Mouse (Mus musculus) embryonic facial prominence, embryonic 14.5 days (tissue): ENCODE measurements around the gene Olfr1444. TPM values are rescaled to one million over a fixed set of nuclear protein-coding genes. Genes with fewer than 3 reads are reported as not detected.

ENCODE experiments used
- ATAC-seq: fragments of 200-750 bp; cut with Nextera tagmentation; 2 replicates; pipeline ENCODE4 v1.8.0; 2017; ENCODE audit warnings: low read depth, moderate number of reproducible peaks, moderate TSS enrichment
- DNase-seq: peaks from one replicate; pipeline ENCODE4 v3.0.0-alpha.2; 2015; ENCODE audit warnings: low spot score
- H3K27ac ChIP-seq: fragments of 300-500 bp; sonication (generic); replicated peaks from 2 replicates; pipeline ENCODE4 v1.5.1; 2014; ENCODE audit warnings: low read depth, mild to moderate bottlenecking, low read length, moderate library complexity
- H3K27me3 ChIP-seq: fragments of 300-500 bp; sonication (generic); replicated peaks from 2 replicates; pipeline ENCODE4 v1.6.1; 2014; ENCODE audit warnings: low read length; ENCODE audit not compliant: control insufficient read depth, insufficient read depth
- H3K36me3 ChIP-seq: fragments of 300-500 bp; sonication (generic); 2 replicates; pipeline ENCODE4 v1.6.1; 2014; ENCODE audit warnings: low read length, mixed read lengths; ENCODE audit not compliant: control insufficient read depth, insufficient read depth
- H3K4me1 ChIP-seq: fragments of 300-500 bp; sonication (generic); 2 replicates; pipeline ENCODE4 v1.6.1; 2014; ENCODE audit warnings: antibody characterized with exemption, low read length; ENCODE audit not compliant: control insufficient read depth, insufficient read depth
- H3K4me2 ChIP-seq: fragments of 300-500 bp; sonication (generic); 2 replicates; pipeline ENCODE4 v1.6.1; 2014; ENCODE audit warnings: low read depth, mild to moderate bottlenecking, low read length, moderate library complexity, mixed read lengths
- H3K4me3 ChIP-seq: fragments of 300-500 bp; sonication (generic); 2 replicates; pipeline ENCODE4 v1.5.1; 2014; ENCODE audit warnings: low read depth, mild to moderate bottlenecking, low read length
- H3K9ac ChIP-seq: fragments of 300-500 bp; sonication (generic); 2 replicates; pipeline ENCODE4 v1.6.1; 2014; ENCODE audit warnings: low read depth, mild to moderate bottlenecking, low read length, moderate library complexity, mixed read lengths
- H3K9me3 ChIP-seq: fragments of 300-500 bp; sonication (generic); 2 replicates; pipeline ENCODE4 v1.6.1; 2016; ENCODE audit warnings: low read length; ENCODE audit not compliant: control insufficient read depth
- WGBS: fragments of 180-500 bp; shearing (Covaris S2); extraction: QIAGEN DNeasy Blood & Tissue Kit; methylation state at CpG from one replicate; pipeline ENCODE4 v1.1.7; 2014; 5-methylcytosine and 5-hydroxymethylcytosine counted together
- polyA plus RNA-seq: library from polyadenylated mRNA; unstranded; fragments of >200 nt; fragmentation: Nextera tagmentation; extraction: Ambion mirVana; gene quantifications from 2 replicates; pipeline ENCODE4 v1.2.1, GENCODE M21; 2014

Olfr1444 gene
- polyA plus RNA-seq, result not detected in 2 replicates

DNA sequence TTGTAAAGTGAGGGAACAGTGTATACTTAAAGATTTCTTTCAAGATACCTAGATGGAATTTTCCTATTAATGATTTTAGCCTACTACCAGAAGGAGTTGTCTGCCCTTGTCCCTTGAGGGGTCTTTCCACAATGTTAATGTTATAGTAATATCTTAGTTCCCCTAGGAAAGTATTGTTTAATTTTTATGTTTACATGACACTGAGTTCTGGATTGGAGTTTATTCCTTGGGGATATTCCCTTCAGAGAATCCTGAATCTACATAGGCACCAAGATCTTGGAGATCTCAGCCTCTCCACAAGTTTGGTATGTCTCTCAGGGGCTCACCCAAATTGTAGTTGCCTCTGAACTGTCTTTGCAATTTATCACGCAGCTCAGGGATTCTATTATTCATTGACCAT, at the start of gene Olfr1444:
Olfr1444 (plus strand) TSS at position 301 of the 400 bp plus-strand sequence.
- no peaks in the 10 kb centered on the region for H3K36me3 ChIP-seq
- no peaks in the 10 kb centered on the region for H3K9me3 ChIP-seq
- no peaks in the 10 kb centered on the region for H3K27me3 ChIP-seq
- H3K4me3 ChIP-seq, result no peak within 1 kb of the TSS
- H3K27ac ChIP-seq, result no peak within 1 kb of the TSS
- no peak for ATAC-seq
- no peak for DNase-seq
- 49% methylated on average over 1 of the region's 1 CpGs for WGBS
- no peak within 1 kb of the TSS for H3K9ac ChIP-seq
- no peaks in the 10 kb centered on the region for H3K4me1 ChIP-seq
- H3K4me2 ChIP-seq, result no peak within 1 kb of the TSS

DNA sequence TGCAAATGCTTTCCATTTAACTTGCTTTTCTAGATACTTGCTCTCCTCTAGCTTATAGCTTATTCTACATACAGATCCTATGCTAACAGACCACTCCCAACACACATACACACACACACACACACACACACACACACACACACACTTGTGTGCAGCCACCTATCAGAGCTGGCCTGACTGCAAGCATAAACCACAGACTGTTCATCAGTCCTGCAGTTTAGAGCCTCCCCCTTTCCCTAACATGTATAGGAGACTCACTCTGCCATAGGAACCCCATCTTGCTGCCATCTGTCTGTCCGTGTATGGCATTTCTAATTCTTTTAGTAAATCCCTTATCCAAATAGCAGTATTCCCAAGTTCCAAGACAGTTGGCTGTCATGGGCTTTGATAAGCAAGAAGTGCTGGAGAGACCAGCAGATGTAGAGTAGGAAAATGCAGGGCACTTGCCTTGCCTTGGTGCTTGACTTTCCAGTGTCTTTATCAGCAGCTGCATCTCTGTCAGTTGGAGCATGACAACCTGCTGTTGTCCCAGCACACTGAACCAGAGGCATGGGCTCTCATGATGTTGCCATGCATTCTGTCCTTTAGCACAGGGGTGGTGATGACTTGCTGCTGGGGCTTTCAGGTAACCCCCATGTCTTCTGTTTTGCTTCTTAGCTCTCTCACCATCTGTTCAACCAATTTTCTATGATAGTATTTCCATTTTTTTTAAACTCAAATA, 44.3 kb upstream of the Olfr1444 start:
- H3K36me3 ChIP-seq, result no peaks in the 10 kb centered on the region
- DNase-seq, result no peak
- no peak overlapping the region for H3K4me2 ChIP-seq
- H3K27ac ChIP-seq, result no peak overlapping the region
- H3K4me1 ChIP-seq, result no peaks in the 10 kb centered on the region
- H3K9ac ChIP-seq, result no peak overlapping the region
- WGBS, result 40% methylated on average over 1 of the region's 1 CpGs
- H3K27me3 ChIP-seq, result no peaks in the 10 kb centered on the region
- ATAC-seq, result no peak
- H3K4me3 ChIP-seq, result no peak overlapping the region
- H3K9me3 ChIP-seq, result no peaks in the 10 kb centered on the region

DNA sequence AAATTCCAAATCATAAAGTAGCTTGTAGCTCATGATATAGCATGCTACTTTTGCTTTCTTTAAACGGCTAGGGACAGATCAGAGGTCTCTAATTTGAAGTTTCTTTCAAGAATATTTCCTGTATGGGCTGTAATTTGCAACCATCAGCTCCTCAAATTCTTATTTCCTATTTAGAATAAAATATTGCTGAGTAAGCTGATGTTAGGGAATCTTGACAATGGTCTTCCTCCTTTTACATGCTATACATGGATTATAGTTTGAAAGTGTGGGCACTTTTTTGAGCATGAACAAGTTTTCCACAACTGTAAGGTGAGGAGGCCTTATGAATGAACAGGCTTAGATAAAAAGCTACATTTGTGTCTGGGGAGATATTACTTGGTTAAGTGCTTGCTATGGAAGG, 43.2 kb upstream of the Olfr1444 start:
- ATAC-seq (no peak), DNase-seq (no peak)
- no peaks in the 10 kb centered on the region for H3K4me1 ChIP-seq
- no peaks in the 10 kb centered on the region for H3K36me3 ChIP-seq
- H3K4me3 ChIP-seq, result no peak overlapping the region
- no peak overlapping the region for H3K4me2 ChIP-seq
- WGBS, result 79% methylated on average over 1 of the region's 1 CpGs
- no peaks in the 10 kb centered on the region for H3K9me3 ChIP-seq
- H3K27ac ChIP-seq, result no peak overlapping the region
- no peak overlapping the region for H3K9ac ChIP-seq
- no peaks in the 10 kb centered on the region for H3K27me3 ChIP-seq

DNA sequence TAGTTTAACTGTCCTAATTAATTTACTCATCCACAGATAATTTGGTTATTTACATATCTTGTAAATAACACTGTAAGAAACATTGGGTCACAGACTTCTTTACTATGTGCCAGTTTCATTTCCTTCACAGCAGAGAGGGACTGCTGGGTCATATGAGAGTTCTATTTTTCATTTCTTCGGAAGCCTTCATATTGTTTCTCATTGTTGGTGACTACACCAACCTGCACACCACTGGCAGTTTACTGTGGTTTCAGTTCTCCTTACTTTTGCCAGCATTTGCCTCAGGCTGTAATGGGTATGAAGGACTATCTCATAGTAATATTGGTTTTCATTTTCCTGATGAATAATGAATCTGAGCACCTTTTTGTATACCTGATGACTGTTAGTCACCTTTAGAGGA, 38.6 kb upstream of the Olfr1444 start:
- WGBS, result 93% methylated on average over 1 of the region's 1 CpGs
- Histone ChIP-seq H3K27ac (no peak overlapping the region), H3K36me3 (no peaks in the 10 kb centered on the region), H3K9me3 (no peaks in the 10 kb centered on the region), H3K4me1 (no peaks in the 10 kb centered on the region), H3K4me3 (no peak overlapping the region), H3K4me2 (no peak overlapping the region), H3K9ac (no peak overlapping the region), H3K27me3 (no peaks in the 10 kb centered on the region)
- ATAC-seq, result no peak
- no peak for DNase-seq

DNA sequence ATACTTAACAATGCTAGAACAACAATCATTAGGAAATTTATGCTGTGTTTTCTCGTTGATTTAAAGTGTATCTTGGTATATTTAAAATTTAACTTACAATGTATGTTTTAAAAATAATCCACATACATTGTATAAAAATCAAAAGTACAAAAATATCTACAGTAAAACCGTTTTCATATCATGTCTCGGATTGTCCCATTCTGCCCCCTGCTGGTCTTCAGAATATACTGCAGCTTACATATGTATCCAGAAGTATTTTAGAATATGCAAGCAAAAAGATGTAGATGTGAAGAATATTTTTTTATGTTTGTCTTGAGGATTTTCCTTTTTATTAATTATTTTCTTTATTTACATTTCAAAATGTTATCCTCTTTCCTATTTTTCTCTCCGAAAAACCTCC, 36.7 kb upstream of the Olfr1444 start:
- Histone ChIP-seq H3K4me1 (no peaks in the 10 kb centered on the region), H3K9ac (no peak overlapping the region), H3K27ac (no peak overlapping the region), H3K4me2 (no peak overlapping the region), H3K4me3 (no peak overlapping the region), H3K36me3 (no peaks in the 10 kb centered on the region), H3K9me3 (no peaks in the 10 kb centered on the region), H3K27me3 (no peaks in the 10 kb centered on the region)
- peak; percentile 47 for DNase-seq
- no peak for ATAC-seq
- WGBS, result 28% methylated on average over 4 of the region's 4 CpGs

DNA sequence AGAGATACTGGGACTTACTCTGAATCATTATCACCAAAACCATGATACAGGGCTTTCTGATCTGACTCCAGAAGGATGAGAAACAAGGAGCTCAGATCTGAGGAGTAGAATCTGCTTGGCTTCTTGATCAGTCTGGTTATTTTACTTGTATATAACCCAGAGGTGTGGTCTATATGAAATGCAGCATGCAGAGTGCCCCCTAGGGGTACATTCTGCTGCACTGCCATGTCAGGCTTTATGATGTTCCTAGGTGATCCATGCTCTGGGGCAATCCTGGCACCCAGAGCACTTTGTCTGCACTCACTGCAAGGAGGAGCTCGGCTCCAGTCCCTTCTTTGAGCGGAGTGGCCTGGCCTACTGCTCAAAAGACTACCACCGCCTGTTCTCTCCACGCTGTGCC, 32.5 kb upstream of the Olfr1444 start:
- WGBS, result 76% methylated on average over 4 of the region's 4 CpGs
- Histone ChIP-seq H3K27ac (no peak overlapping the region), H3K9me3 (no peaks in the 10 kb centered on the region), H3K4me2 (no peak overlapping the region), H3K4me3 (no peak overlapping the region), H3K27me3 (no peaks in the 10 kb centered on the region), H3K4me1 (no peaks in the 10 kb centered on the region), H3K9ac (no peak overlapping the region), H3K36me3 (no peaks in the 10 kb centered on the region)
- DNase-seq, result no peak
- ATAC-seq, result no peak

DNA sequence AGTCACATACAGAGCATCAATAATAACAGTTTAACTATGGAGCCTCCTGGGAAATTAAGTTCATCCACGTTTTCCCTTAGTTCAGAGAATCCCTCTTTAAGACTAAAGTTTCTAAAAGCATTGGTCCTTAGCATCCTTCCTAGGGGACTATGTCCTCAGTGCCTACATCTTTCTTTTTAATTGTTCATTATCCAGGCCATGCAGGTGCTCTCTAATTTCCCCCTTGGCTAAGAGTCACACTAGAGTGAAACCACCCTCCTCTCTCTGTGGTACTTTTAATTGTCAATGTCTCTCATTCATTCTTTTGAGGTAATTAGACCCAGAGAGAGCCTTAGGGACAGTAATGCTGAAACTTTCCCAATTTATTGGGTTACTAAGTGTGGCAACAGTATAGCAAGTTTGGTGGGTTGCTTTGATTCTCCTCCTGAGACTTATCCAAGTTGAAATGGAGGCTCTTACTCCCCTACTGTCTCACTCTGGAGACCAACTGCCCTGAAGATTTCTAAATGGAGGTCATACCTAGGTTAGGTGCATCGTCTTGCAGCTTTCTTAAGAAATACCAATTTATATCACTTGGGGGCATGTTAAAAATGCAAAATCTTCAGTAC, 26.2 kb upstream of the Olfr1444 start:
- 73% methylated on average over 2 of the region's 2 CpGs for WGBS
- no peak overlapping the region for H3K4me3 ChIP-seq
- peak; percentile 91 for ATAC-seq

DNA sequence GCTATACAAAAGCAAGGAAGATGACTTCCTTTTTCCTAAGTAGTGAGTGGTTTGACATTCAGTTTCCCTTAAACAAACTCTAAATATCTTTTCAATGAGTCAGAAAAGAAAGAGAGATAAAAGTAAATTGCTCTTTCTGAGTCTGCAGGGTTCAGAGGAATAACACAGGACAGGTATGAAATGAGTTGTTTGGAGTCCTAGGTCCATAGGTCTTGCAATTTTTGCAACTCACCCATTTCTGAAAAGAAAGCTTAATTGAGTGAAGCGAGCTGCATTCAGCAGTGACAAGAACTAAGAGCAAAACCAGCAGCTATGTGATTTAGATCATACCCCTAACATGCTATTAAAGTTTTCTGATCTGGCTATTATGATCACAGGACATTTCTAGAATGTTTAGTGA, 25.5 kb upstream of the Olfr1444 start:
- 55% methylated on average over 1 of the region's 1 CpGs for WGBS
- H3K9me3 ChIP-seq, result no peaks in the 10 kb centered on the region
- DNase-seq, result no peak

More for the DNA sequence above, 26.2 kb upstream of the Olfr1444 start:
- no peaks in the 10 kb centered on the region for H3K9me3 ChIP-seq
- no peaks in the 10 kb centered on the region for H3K4me1 ChIP-seq
- H3K36me3 ChIP-seq, result no peaks in the 10 kb centered on the region
- no peak overlapping the region for H3K27ac ChIP-seq
- H3K27me3 ChIP-seq, result no peaks in the 10 kb centered on the region
- H3K4me2 ChIP-seq, result no peak overlapping the region
- no peak overlapping the region for H3K9ac ChIP-seq
- DNase-seq, result peak; percentile 5

DNA sequence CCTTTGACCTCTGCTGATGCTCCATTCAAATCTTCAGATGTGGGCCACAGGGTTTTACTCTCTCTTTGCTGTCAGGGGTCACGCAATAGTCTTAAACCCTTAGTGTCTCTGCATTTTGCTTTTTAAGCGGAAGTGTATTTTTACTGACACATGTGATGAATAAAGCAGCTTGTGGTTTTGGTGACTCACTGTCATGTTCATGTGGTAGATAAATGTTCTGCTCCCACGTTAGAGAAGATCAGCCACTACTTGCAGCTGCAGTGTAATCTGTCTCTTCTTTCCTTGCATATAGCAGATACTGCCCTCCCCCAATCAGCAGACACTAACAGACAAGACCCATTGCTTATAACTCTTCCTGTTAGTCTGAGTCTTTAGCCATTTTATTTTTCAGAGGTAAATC, 23.5 kb upstream of the Olfr1444 start:
- Histone ChIP-seq H3K4me1 (no peaks in the 10 kb centered on the region), H3K9ac (no peak overlapping the region), H3K27ac (no peak overlapping the region), H3K9me3 (no peaks in the 10 kb centered on the region), H3K4me3 (no peak overlapping the region), H3K4me2 (no peak overlapping the region), H3K27me3 (no peaks in the 10 kb centered on the region), H3K36me3 (no peaks in the 10 kb centered on the region)
- WGBS, result 70% methylated on average over 3 of the region's 3 CpGs
- no peak for DNase-seq
- ATAC-seq, result no peak

More for the DNA sequence above, 25.5 kb upstream of the Olfr1444 start:
- no peak for ATAC-seq
- Histone ChIP-seq H3K9ac (no peak overlapping the region), H3K4me1 (no peaks in the 10 kb centered on the region), H3K27me3 (no peaks in the 10 kb centered on the region), H3K36me3 (no peaks in the 10 kb centered on the region), H3K4me3 (no peak overlapping the region), H3K27ac (no peak overlapping the region), H3K4me2 (no peak overlapping the region)
